Mouse (Mus musculus) ovary, postnatal 36 days (tissue): ENCODE data around the gene Ferd3l.

Source experiments
- DNase-seq: peaks from one replicate; pipeline ENCODE4 v3.0.0; 2022; ENCODE audit warnings: low spot score, mixed read lengths

Gene Ferd3l

GRCm38 (mm10) chr12:33965661-33966360 is 37.6 kb downstream of the Ferd3l start:
- DNase-seq, result no peak

GRCm38 (mm10) chr12:33966490-33967415 is 38.5 kb downstream of the Ferd3l start:
- no peak for DNase-seq

DNA sequence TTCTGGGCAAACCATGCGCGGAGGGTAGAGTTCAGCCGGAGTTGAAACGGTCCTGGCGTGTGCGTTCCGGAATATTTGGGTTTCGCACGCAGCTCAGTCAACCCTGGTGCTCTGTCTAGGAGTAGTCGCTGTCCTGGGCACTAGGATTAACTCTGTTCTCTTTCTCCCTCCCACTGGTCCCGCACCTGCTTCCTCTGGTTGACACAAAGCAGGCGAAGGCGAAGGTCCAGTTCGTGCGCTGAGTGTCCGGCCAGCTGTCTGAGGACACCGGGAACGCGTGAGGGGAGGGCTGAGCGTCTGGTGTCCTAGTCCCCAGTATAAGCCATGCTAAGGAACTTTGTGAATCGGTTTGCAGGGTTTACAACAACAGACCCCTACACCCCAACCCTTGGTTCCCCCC is 39.3 kb downstream of the Ferd3l start:
- DNase-seq, result no peak

- DNase-seq, result no peak
Observed at GRCm38 (mm10) chr12:33968041-33968897, 40.0 kb downstream of the Ferd3l start.

GRCm38 (mm10) chr12:33968898-33969178 is 40.6 kb downstream of the Ferd3l start:
- no peak for DNase-seq
